Mouse (Mus musculus) heart, postnatal 10 days (tissue): ENCODE data around the gene Myt1l. TPM values are rescaled to one million over a fixed set of nuclear protein-coding genes. Genes with fewer than 3 reads are reported as not detected.

Experiments
- DNase-seq, 2 experiments: peaks; one replicate each; pipeline ENCODE4 v3.0.0; 2021
- intact Hi-C: fragments of 180-260 bp; cut with DNase I; formaldehyde crosslinking; loops from one replicate; pipeline ENCODE4 v1.15.1; 2025
- total RNA-seq, 2 experiments: library from RNA; stranded (reverse); gene quantifications; 2 replicates each; pipeline ENCODE4 v1.2.3; 2021

The Myt1l gene
- total RNA-seq, 2 experiments from 2014 or later = 0.31 TPM; not detected in 1

- intact Hi-C loops = no loop called here
- DNase-seq = peak; percentile 25 to 36
Measured at GRCm38 (mm10) chr12:29873281-29873772, 345.1 kb downstream of the Myt1l start.

- intact Hi-C loops = no loop called here
- no peak for DNase-seq
Measured at GRCm38 (mm10) chr12:29877977-29878376, 349.8 kb downstream of the Myt1l start.

- intact Hi-C loops = loop anchor here (1.0 to 5.0 kb wide), 4 partner anchors 46 to 1294 kb away; no protein-coding TSS in a partner anchor
- peak; percentile 74 to 81 for DNase-seq
Measured at GRCm38 (mm10) chr12:29882871-29883617, 354.9 kb downstream of the Myt1l start.

- DNase-seq = no peak
- intact Hi-C loops = loop anchor here (5.0 kb wide), 1 partner anchor 47 kb away; no protein-coding TSS in a partner anchor
Measured at GRCm38 (mm10) chr12:29884376-29884775, 356.2 kb downstream of the Myt1l start.

GRCm38 (mm10) chr12:29894669-29895068 lies 366.5 kb downstream of the Myt1l start:
- DNase-seq = peak; percentile 44 to 61
- intact Hi-C loops = no loop called here

GRCm38 (mm10) chr12:29897533-29898085 lies 369.4 kb downstream of the Myt1l start:
- no peak for DNase-seq
- intact Hi-C loops = no loop called here

- DNase-seq = no peak
Measured at GRCm38 (mm10) chr12:29904101-29904874, 376.1 kb downstream of the Myt1l start.

GRCm38 (mm10) chr12:29907056-29907455 lies 378.9 kb downstream of the Myt1l start:
- intact Hi-C loops = loop anchor here (1.0 to 5.0 kb wide), 3 partner anchors 133 to 675 kb away; partner anchors contain the start of genes Sntg2 and Tmem18

More at GRCm38 (mm10) chr12:29904101-29904874, 376.1 kb downstream of the Myt1l start:
- intact Hi-C loops = no loop called here

GRCm38 (mm10) chr12:29916139-29916538 lies 388.0 kb downstream of the Myt1l start:
- no peak for DNase-seq
- intact Hi-C loops = no loop called here

More at GRCm38 (mm10) chr12:29907056-29907455, 378.9 kb downstream of the Myt1l start:
- DNase-seq = peak; percentile 89

GRCm38 (mm10) chr12:29916807-29917206 lies 388.6 kb downstream of the Myt1l start:
- intact Hi-C loops = no loop called here

GRCm38 (mm10) chr12:29920298-29920697 lies 392.1 kb downstream of the Myt1l start:
- intact Hi-C loops = no loop called here
- DNase-seq = no peak

More at GRCm38 (mm10) chr12:29916807-29917206, 388.6 kb downstream of the Myt1l start:
- DNase-seq = no peak

GRCm38 (mm10) chr12:29921481-29921880 lies 393.3 kb downstream of the Myt1l start:
- intact Hi-C loops = no loop called here
- DNase-seq = no peak

GRCm38 (mm10) chr12:29926896-29927295 lies 398.7 kb downstream of the Myt1l start:
- peak; percentile 72 to 87 for DNase-seq
- intact Hi-C loops = loop anchor here (2.0 kb wide), 1 partner anchor 58 kb away; no protein-coding TSS in a partner anchor

GRCm38 (mm10) chr12:29930591-29930990 lies 402.4 kb downstream of the Myt1l start:
- intact Hi-C loops = no loop called here
- no peak for DNase-seq

GRCm38 (mm10) chr12:29932951-29933350 lies 404.8 kb downstream of the Myt1l start:
- DNase-seq = no peak
- intact Hi-C loops = no loop called here

GRCm38 (mm10) chr12:29933501-29933900 lies 405.3 kb downstream of the Myt1l start:
- DNase-seq = no peak
- intact Hi-C loops = no loop called here

GRCm38 (mm10) chr12:29934120-29934581 lies 406.0 kb downstream of the Myt1l start:
- intact Hi-C loops = no loop called here
- peak; percentile 38 to 49 for DNase-seq

GRCm38 (mm10) chr12:29937308-29937707 lies 409.1 kb downstream of the Myt1l start, which contains the start of gene Pxdn:
Pxdn (plus strand) TSS chr12:29937608.
- no peak for DNase-seq
- intact Hi-C loops = loop anchor here (5.0 kb wide), 1 partner anchor 35 kb away; no protein-coding TSS in a partner anchor

GRCm38 (mm10) chr12:29937851-29938375 lies 409.7 kb downstream of the Myt1l start:
- intact Hi-C loops = loop anchor here (5.0 kb wide), 1 partner anchor 34 kb away; no protein-coding TSS in a partner anchor
- peak; percentile 83 to 84 for DNase-seq
